1 mouse cellular context compared by ENCODE assay signal in the genomic region with DNA sequence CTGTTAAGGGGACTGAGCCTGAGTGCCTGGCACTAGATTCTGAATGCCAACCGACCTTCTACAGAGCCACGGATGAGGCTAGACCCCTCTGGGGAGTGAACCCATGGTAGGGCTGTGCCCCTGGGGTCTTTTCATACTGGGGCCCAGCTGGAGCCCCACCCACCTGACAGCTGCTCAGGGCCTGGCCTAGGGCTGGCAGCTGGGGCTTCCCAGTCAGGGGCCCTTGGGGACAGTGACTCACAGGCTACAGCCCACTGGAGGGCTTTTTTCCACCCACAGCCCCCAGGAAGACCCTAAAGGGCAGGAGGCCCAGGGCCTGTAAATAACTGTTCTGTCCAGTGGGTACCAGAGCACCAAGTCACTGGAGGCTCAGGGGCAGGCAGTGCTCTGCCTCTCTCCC.
TF ChIP-seq lines count a peak whose summit lies in the region.

No protein-coding gene starts in this region.

TF ChIP-seq in CH12.LX, 34 proteins besides CTCF, POLR2A, EP300 and RAD21 (continued from another document):
- TF ChIP-seq E2F4 (IDR thresholded peaks at IDR 0.05; ENCODE audit: insufficient replicate concordance, low read depth, low read length) (no peak), MYC (IDR thresholded peaks at IDR 0.05; ENCODE audit: low read depth, low read length) (no peak), USF2 (conservative IDR thresholded peaks at IDR 0.05; ENCODE audit: low read depth, low read length) (no peak), IRF4 (IDR thresholded peaks at IDR 0.05; ENCODE audit: low read depth, low read length) (peak; percentile 88), BHLHE40 (IDR thresholded peaks at IDR 0.05; ENCODE audit: low read depth, low read length) (peak; percentile 48; the same call in 1 of the 2 replicates), MAX (IDR thresholded peaks at IDR 0.05; ENCODE audit: low read length) (no peak), CHD2 (IDR thresholded peaks at IDR 0.05; ENCODE audit: low read length) (peak; percentile 33; the same call in 1 of the 2 replicates)
